Mouse (Mus musculus): Measurements from ENCODE around the gene Vps8. TPM values are rescaled to one million over a fixed set of nuclear protein-coding genes. Genes with fewer than 3 reads are reported as not detected.

The Vps8 gene
- total RNA-seq, 1 experiment from 2014 or later = 27.7 TPM

GRCm38 (mm10) chr16:21628061-21628591, 205.2 kb downstream of the Vps8 start:
- no peak for ATAC-seq (replicated peaks in 1 of 2; ENCODE audit: insufficient read depth in 1 of 2, low FRiP score in 2 of 2, low TSS enrichment in 1 of 2, low read depth in 1 of 2, poor library complexity in 2 of 2, severe bottlenecking in 2 of 2)

GRCm38 (mm10) chr16:21630614-21631013, 207.7 kb downstream of the Vps8 start:
- no peak for ATAC-seq (replicated peaks in 1 of 2; ENCODE audit: insufficient read depth in 1 of 2, low FRiP score in 2 of 2, low TSS enrichment in 1 of 2, low read depth in 1 of 2, poor library complexity in 2 of 2, severe bottlenecking in 2 of 2)

GRCm38 (mm10) chr16:21631815-21632222, 208.9 kb downstream of the Vps8 start:
- ATAC-seq (replicated peaks in 1 of 2; ENCODE audit: insufficient read depth in 1 of 2, low FRiP score in 2 of 2, low TSS enrichment in 1 of 2, low read depth in 1 of 2, poor library complexity in 2 of 2, severe bottlenecking in 2 of 2) = no peak

GRCm38 (mm10) chr16:21634460-21634859, 211.5 kb downstream of the Vps8 start:
- ATAC-seq (replicated peaks in 1 of 2; ENCODE audit: insufficient read depth in 1 of 2, low FRiP score in 2 of 2, low TSS enrichment in 1 of 2, low read depth in 1 of 2, poor library complexity in 2 of 2, severe bottlenecking in 2 of 2) = no peak

GRCm38 (mm10) chr16:21636156-21636853, 213.4 kb downstream of the Vps8 start:
- ATAC-seq (replicated peaks in 1 of 2; ENCODE audit: insufficient read depth in 1 of 2, low FRiP score in 2 of 2, low TSS enrichment in 1 of 2, low read depth in 1 of 2, poor library complexity in 2 of 2, severe bottlenecking in 2 of 2) = no peak

- ATAC-seq (replicated peaks in 1 of 2; ENCODE audit: insufficient read depth in 1 of 2, low FRiP score in 2 of 2, low TSS enrichment in 1 of 2, low read depth in 1 of 2, poor library complexity in 2 of 2, severe bottlenecking in 2 of 2) = no peak
Observed at GRCm38 (mm10) chr16:21637201-21637819, 214.4 kb downstream of the Vps8 start.

- peak in 1 of 2 experiments; percentile 7; a peak in 1 of 4 replicates for ATAC-seq (replicated peaks in 1 of 2; ENCODE audit: insufficient read depth in 1 of 2, low FRiP score in 2 of 2, low TSS enrichment in 1 of 2, low read depth in 1 of 2, poor library complexity in 2 of 2, severe bottlenecking in 2 of 2)
Observed at GRCm38 (mm10) chr16:21640766-21641499, 218.0 kb downstream of the Vps8 start.

- peak; percentile 58 to 79 for ATAC-seq (replicated peaks in 1 of 2; ENCODE audit: insufficient read depth in 1 of 2, low FRiP score in 2 of 2, low TSS enrichment in 1 of 2, low read depth in 1 of 2, poor library complexity in 2 of 2, severe bottlenecking in 2 of 2)
Observed at GRCm38 (mm10) chr16:21641944-21642343, 219.0 kb downstream of the Vps8 start.

GRCm38 (mm10) chr16:21642906-21643305, 220.0 kb downstream of the Vps8 start:
- no peak for ATAC-seq (replicated peaks in 1 of 2; ENCODE audit: insufficient read depth in 1 of 2, low FRiP score in 2 of 2, low TSS enrichment in 1 of 2, low read depth in 1 of 2, poor library complexity in 2 of 2, severe bottlenecking in 2 of 2)

- no peak for ATAC-seq (replicated peaks in 1 of 2; ENCODE audit: insufficient read depth in 1 of 2, low FRiP score in 2 of 2, low TSS enrichment in 1 of 2, low read depth in 1 of 2, poor library complexity in 2 of 2, severe bottlenecking in 2 of 2)
Observed at GRCm38 (mm10) chr16:21643621-21644041, 220.7 kb downstream of the Vps8 start.

- ATAC-seq (replicated peaks in 1 of 2; ENCODE audit: insufficient read depth in 1 of 2, low FRiP score in 2 of 2, low TSS enrichment in 1 of 2, low read depth in 1 of 2, poor library complexity in 2 of 2, severe bottlenecking in 2 of 2) = 0 out of 4 replicates have a peak, but pooled peaks of 1 of the 2 experiments have one; percentile 19
Observed at GRCm38 (mm10) chr16:21644066-21644561, 221.2 kb downstream of the Vps8 start.

- no peak for ATAC-seq (replicated peaks in 1 of 2; ENCODE audit: insufficient read depth in 1 of 2, low FRiP score in 2 of 2, low TSS enrichment in 1 of 2, low read depth in 1 of 2, poor library complexity in 2 of 2, severe bottlenecking in 2 of 2)
Observed at GRCm38 (mm10) chr16:21644574-21644973, 221.7 kb downstream of the Vps8 start.

GRCm38 (mm10) chr16:21645915-21646314, 223.0 kb downstream of the Vps8 start:
- ATAC-seq (replicated peaks in 1 of 2; ENCODE audit: insufficient read depth in 1 of 2, low FRiP score in 2 of 2, low TSS enrichment in 1 of 2, low read depth in 1 of 2, poor library complexity in 2 of 2, severe bottlenecking in 2 of 2) = no peak

- ATAC-seq (replicated peaks in 1 of 2; ENCODE audit: insufficient read depth in 1 of 2, low FRiP score in 2 of 2, low TSS enrichment in 1 of 2, low read depth in 1 of 2, poor library complexity in 2 of 2, severe bottlenecking in 2 of 2) = no peak
Observed at GRCm38 (mm10) chr16:21646496-21646895, 223.6 kb downstream of the Vps8 start.

GRCm38 (mm10) chr16:21648800-21649199, 225.9 kb downstream of the Vps8 start:
- no peak for ATAC-seq (replicated peaks in 1 of 2; ENCODE audit: insufficient read depth in 1 of 2, low FRiP score in 2 of 2, low TSS enrichment in 1 of 2, low read depth in 1 of 2, poor library complexity in 2 of 2, severe bottlenecking in 2 of 2)

GRCm38 (mm10) chr16:21650289-21650688, 227.4 kb downstream of the Vps8 start:
- ATAC-seq (replicated peaks in 1 of 2; ENCODE audit: insufficient read depth in 1 of 2, low FRiP score in 2 of 2, low TSS enrichment in 1 of 2, low read depth in 1 of 2, poor library complexity in 2 of 2, severe bottlenecking in 2 of 2) = no peak

- ATAC-seq (replicated peaks in 1 of 2; ENCODE audit: insufficient read depth in 1 of 2, low FRiP score in 2 of 2, low TSS enrichment in 1 of 2, low read depth in 1 of 2, poor library complexity in 2 of 2, severe bottlenecking in 2 of 2) = no peak
Observed at GRCm38 (mm10) chr16:21651161-21651560, 228.2 kb downstream of the Vps8 start.

- ATAC-seq (replicated peaks in 1 of 2; ENCODE audit: insufficient read depth in 1 of 2, low FRiP score in 2 of 2, low TSS enrichment in 1 of 2, low read depth in 1 of 2, poor library complexity in 2 of 2, severe bottlenecking in 2 of 2) = no peak
Observed at GRCm38 (mm10) chr16:21653151-21653550, 230.2 kb downstream of the Vps8 start.
